Mouse (Mus musculus) hindbrain, embryonic 10.5 days (tissue): Measurements from ENCODE around the gene Alox12. TPM values are rescaled to one million over a fixed set of nuclear protein-coding genes. Genes with fewer than 3 reads are reported as not detected.

Source experiments
- DNase-seq: peaks from one replicate; pipeline ENCODE4 v3.0.0-alpha.2; 2017; ENCODE audit warnings: low spot score
- H3K27ac ChIP-seq: fragments of 300-500 bp; sonication (generic); 2 replicates; pipeline ENCODE4 v1.5.1; 2016; ENCODE audit warnings: mild to moderate bottlenecking, moderate library complexity
- H3K27me3 ChIP-seq: fragments of 300-500 bp; sonication (generic); 2 replicates; pipeline ENCODE4 v1.6.1; 2016; ENCODE audit warnings: mild to moderate bottlenecking; ENCODE audit not compliant: poor library complexity, insufficient read depth, severe bottlenecking
- H3K36me3 ChIP-seq: fragments of 300-500 bp; sonication (generic); 2 replicates; pipeline ENCODE4 v1.6.1; 2016; ENCODE audit warnings: mild to moderate bottlenecking, moderate library complexity
- H3K4me1 ChIP-seq: fragments of 300-500 bp; sonication (generic); replicated peaks from 2 replicates; pipeline ENCODE4 v1.6.1; 2016; ENCODE audit warnings: mild to moderate bottlenecking
- H3K4me3 ChIP-seq: fragments of 300-500 bp; sonication (generic); 2 replicates; pipeline ENCODE4 v1.5.1; 2016; ENCODE audit warnings: mild to moderate bottlenecking, moderate library complexity
- H3K9me3 ChIP-seq: fragments of 300-500 bp; sonication (generic); 2 replicates; pipeline ENCODE4 v1.6.1; 2016; ENCODE audit warnings: mild to moderate bottlenecking, moderate library complexity
- WGBS: fragments of 180-500 bp; shearing (Covaris S2); methylation state at CpG from one replicate; pipeline ENCODE4 v1.1.7; 2016; 5-methylcytosine and 5-hydroxymethylcytosine counted together
- polyA plus RNA-seq: library from polyadenylated mRNA; unstranded; fragments of >200 nt; fragmentation: Nextera tagmentation; extraction: Ambion mirVana; gene quantifications from 2 replicates; pipeline ENCODE4 v1.2.1, GENCODE M21; 2016

Alox12 gene
- polyA plus RNA-seq, 1 experiment from 2014 or later, result 3.7 TPM

DNA sequence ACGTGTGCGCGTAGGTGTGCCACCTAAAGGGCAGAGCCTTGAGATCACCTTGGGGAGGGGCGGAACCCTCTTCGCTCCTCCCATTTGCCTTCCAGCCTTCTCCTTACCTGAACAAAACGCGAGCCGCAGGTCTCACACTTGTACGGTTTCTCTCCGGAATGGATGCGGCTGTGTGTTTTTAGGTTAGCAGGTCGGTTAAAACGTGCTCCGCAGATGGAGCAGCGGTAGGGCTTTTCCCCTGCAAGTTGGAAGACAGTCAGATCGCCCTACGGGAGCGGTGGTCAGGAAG is 28.6 kb downstream of the Alox12 start:
- H3K4me3 ChIP-seq, result peak overlapping the region; percentile 39
- peaks cover 90% of the 10 kb centered on the region for H3K27me3 ChIP-seq
- H3K9me3 ChIP-seq, result no peaks in the 10 kb centered on the region
- no peaks in the 10 kb centered on the region for H3K36me3 ChIP-seq
- DNase-seq, result no peak
- peaks cover 56% of the 10 kb centered on the region for H3K4me1 ChIP-seq
- 0 out of 2 replicates have a peak overlapping the region, but pooled peaks have one; percentile 40 for H3K27ac ChIP-seq
- 7% methylated on average over 18 of the region's 18 CpGs for WGBS

DNA sequence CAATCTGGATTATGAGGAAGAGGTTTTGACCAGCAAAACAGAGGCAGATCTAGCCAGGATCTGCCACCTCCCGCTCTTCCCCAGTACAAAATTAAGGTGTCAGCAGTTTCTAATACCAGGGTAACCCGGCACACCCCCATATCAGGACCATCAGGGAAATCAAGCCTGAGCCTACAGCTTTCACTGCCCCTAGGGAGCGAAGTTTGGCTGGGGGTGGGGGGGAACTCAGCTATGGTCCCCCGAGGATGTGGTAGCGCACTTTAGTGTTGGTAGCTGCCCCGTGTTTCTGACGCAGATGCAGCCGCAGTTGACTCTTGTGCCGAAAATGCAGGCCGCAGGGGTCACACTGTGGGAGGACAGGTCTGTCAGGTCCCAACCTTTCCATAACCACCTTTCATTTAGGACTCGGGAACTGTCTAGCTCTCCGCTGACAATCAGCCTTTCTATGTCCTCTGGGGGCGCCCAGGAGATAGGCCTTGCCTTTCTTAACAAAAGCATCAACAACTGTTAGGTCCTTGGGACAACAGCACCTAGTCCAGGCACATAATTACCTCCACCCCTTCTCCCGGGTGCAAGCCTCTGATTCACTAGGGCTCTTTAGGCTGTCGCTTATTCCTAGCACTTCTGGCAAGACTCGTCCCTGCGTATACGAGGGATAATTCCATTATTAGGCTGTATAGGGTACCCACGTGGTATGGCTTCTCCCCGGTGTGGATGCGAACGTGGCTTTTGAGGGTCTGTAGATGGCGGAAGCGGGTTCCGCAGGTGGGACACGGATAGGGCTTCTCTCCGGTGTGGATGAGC is 29.2 kb downstream of the Alox12 start:
- DNase-seq, result peak; percentile 29
- H3K4me1 ChIP-seq, result peaks cover 61% of the 10 kb centered on the region
- WGBS, result 17% methylated on average over 27 of the region's 27 CpGs

DNA sequence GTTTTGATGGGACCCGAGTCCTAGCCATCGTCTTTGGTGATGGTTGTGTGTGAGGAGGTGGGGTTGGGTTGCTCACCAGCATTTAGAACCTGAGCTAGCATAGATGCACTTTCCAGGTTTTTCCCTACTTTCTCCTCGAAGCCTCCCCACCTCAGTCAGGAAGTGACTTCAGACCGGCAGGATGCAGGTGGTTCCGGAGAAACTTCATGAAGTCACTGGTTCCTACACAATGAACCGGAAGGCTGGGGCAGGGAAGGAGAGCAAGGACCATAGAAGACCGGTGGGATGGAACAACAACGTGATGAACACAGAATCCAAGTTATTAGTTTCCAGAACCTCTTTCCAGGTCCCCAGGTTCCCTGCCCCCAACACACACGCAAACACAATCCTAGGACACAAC is 31.4 kb downstream of the Alox12 start:
- no peaks in the 10 kb centered on the region for H3K9me3 ChIP-seq
- no peak for DNase-seq
- peaks cover 69% of the 10 kb centered on the region for H3K27me3 ChIP-seq
- peaks cover 61% of the 10 kb centered on the region for H3K4me1 ChIP-seq
- 88% methylated on average over 9 of the region's 9 CpGs for WGBS
- no peak overlapping the region for H3K4me3 ChIP-seq
- H3K27ac ChIP-seq, result no peak overlapping the region
- 0 out of 2 replicates have a peak, but pooled peaks cover 3% of the 10 kb centered on the region for H3K36me3 ChIP-seq

More for the DNA sequence above, 29.2 kb downstream of the Alox12 start:
- Histone ChIP-seq H3K9me3 (no peaks in the 10 kb centered on the region), H3K27ac (0 out of 2 replicates have a peak overlapping the region, but pooled peaks have one; percentile 40), H3K4me3 (peak overlapping the region; percentile 39), H3K27me3 (peaks cover 85% of the 10 kb centered on the region), H3K36me3 (no peaks in the 10 kb centered on the region)

DNA sequence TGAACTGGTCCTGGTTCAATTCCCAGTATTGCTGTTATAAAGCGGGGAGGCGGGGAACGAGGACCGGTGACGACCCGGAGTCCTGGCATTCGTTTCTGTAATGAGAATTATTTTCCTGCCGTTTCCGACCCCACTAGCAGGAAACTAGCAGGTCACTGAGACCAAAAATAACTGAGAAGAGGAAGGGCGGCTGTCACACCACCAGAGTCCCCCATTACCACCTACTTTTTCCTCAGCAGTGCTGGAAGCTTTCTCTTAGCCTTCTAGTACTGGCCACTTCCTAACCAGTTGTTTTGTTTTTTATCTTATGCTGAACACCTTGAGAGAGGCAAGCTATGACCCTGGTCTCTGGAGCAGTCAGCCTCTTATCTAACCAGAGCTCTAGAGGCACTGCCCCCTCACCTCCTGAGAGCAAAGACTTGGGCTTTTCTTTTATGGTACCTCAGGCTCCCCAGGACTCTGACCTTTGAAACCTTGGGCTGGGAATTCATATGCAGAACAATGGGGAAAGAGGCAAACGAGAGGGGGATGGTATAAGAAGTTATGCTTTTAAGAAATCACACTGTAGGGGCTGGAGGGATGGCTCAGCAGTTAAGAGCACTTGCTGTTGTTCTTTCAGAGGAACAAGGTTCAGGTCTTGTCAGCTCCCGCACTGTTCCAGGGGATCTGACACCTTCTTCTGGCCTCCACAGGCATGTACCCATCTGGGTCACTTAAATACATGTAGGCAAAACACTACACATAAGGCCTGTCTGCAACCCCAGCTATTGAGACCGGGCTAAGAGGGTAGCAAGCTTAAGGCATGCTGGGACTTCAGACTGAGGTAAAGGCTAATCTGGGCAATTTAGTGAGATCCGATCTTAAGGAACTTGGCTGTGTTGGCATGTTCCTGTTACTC is 33.3 kb downstream of the Alox12 start:
- Histone ChIP-seq H3K27me3 (peaks cover 67% of the 10 kb centered on the region), H3K36me3 (peaks cover 21% of the 10 kb centered on the region), H3K9me3 (no peaks in the 10 kb centered on the region), H3K4me3 (peak overlapping the region; percentile 73), H3K27ac (peak overlapping the region; percentile 93), H3K4me1 (peaks cover 52% of the 10 kb centered on the region)
- no peak for DNase-seq
- 10% methylated on average over 14 of the region's 14 CpGs for WGBS

DNA sequence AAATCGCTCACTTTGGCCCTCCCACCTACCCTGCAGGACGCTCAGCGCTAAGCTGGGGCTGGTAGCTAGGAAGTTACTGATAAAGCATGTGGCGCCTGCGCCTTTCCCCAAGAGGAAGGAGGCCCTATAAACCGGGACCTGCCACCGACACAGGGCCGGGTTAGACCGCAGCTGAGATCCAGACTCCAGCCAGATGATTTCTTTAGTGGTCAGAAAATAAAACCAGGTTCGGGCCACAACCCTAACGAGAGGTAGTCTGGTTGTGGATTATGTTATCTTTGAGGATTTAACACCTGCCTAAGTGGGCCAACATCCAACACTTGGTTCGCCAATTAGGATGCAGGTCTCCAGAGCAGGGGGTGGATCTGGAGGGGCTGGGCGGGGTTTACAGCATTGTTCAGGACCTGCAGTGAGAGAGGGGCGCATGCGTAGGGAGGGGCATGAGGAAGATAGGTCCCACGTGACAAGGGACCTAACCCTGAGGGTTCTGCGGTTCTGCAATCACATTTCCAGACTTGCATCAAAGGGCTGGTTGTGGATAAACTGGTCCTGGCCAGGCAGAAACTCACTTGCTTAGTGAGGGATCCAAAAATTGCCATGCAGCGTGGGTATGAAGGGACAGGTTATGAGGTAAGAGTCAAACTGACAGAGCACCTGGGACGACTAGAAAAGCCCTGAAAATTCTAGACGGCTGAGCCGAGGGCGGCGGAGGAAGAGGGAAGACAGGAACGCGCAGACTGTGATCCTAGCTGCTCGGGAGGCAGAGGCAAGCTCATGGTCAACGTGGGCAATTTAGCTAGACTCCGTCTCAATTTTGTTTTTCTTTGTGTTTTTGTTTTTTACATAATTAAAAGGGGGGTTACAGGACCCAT is 34.2 kb downstream of the Alox12 start, which contains the start of gene Slc16a13:
Slc16a13 (minus strand) TSS at position 334 of the 872 bp plus-strand sequence.
- Histone ChIP-seq H3K9me3 (no peaks in the 10 kb centered on the region), H3K36me3 (peaks cover 22% of the 10 kb centered on the region), H3K27me3 (peaks cover 67% of the 10 kb centered on the region), H3K27ac (peak within 1 kb of the TSS; percentile 93), H3K4me3 (peak within 1 kb of the TSS; percentile 73), H3K4me1 (peaks cover 44% of the 10 kb centered on the region)
- WGBS, result under 1% methylated on average over 28 of the region's 28 CpGs
- DNase-seq, result peak; percentile 95

DNA sequence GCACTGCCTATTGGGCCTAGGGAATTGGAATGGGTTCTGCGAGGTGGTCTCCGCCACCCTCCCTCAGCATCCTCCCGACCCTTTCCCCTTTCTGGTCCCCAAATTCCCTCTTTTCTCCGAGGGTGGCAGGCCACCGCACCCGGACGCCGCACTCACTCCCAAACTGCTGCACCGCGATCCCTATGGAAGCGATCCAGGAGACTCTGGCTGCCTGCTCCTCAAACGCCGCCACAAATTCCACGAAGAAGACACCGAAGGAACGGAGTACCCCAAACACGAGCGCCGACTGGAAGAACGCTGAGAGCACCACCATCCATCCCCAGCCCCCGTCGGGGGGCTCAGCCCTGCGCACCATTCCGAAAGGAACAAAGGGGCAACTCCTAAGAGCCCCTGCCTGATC is 34.8 kb downstream of the Alox12 start:
- peak overlapping the region; percentile 93 for H3K27ac ChIP-seq
- peaks cover 48% of the 10 kb centered on the region for H3K4me1 ChIP-seq
- H3K36me3 ChIP-seq, result peaks cover 22% of the 10 kb centered on the region
- peaks cover 67% of the 10 kb centered on the region for H3K27me3 ChIP-seq
- 1% methylated on average over 24 of the region's 24 CpGs for WGBS
- no peaks in the 10 kb centered on the region for H3K9me3 ChIP-seq
- no peak for DNase-seq
- H3K4me3 ChIP-seq, result peak overlapping the region; percentile 73

DNA sequence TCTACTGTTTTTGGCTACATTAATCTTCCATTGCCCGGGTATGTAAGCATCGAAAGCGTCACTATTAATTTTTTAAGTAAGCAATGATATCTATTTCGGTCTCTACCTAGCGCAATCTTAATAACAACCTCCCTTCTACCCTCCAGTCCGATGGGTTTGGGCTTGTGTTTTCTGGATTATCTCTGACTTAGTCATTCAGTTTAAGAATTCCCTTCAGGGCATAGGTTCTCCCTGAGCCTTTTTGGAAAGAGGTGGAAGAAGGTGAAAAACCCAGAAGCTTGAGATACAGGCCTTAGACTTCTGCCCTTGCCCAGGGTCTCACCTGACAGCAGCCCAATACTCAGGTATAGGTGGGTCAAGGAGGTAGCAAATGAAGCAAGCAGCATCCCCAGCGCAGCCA is 35.3 kb downstream of the Alox12 start:
- H3K27me3 ChIP-seq, result peaks cover 67% of the 10 kb centered on the region
- H3K36me3 ChIP-seq, result peaks cover 22% of the 10 kb centered on the region
- H3K4me1 ChIP-seq, result peaks cover 52% of the 10 kb centered on the region
- H3K9me3 ChIP-seq, result no peaks in the 10 kb centered on the region
- H3K4me3 ChIP-seq, result peak overlapping the region; percentile 73
- DNase-seq, result no peak
- H3K27ac ChIP-seq, result peak overlapping the region; percentile 93
- 56% methylated on average over 7 of the region's 7 CpGs for WGBS

DNA sequence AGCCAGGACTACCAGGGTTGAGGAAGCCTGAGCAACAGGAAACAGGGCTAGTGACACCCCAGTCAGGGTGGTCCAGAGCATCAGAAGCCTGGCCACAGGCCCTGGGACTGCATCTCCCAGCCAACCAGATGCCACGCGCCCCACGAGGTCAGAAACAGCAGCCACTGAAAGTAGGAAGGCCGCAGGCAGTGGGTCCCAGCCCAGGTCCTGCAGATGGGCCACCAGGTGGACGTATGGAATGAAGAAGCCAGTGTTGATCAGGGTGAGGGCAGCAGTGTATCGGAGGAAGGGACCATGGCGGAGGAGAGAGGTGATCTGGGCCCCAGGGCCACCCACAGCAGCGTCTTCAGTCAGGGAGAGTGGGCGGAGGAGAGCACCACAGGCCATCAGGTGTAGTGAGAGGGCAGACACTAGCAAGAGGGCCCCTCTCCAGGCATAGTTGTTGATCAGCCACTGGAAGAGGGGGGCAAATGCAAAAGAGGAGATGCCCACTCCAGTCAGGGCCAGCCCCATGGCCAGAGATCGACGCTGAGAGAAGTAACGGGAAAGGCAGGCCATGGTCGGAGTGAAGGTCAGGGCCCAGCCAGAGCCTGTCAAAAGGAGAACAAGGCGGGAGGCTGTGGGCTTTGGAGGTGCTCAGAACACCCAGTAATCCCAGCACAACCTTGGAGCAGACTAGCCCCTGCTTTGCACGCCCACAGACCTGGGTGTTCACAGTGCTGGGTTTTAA is 36.2 kb downstream of the Alox12 start:
- H3K27me3 ChIP-seq, result peaks cover 67% of the 10 kb centered on the region

DNA sequence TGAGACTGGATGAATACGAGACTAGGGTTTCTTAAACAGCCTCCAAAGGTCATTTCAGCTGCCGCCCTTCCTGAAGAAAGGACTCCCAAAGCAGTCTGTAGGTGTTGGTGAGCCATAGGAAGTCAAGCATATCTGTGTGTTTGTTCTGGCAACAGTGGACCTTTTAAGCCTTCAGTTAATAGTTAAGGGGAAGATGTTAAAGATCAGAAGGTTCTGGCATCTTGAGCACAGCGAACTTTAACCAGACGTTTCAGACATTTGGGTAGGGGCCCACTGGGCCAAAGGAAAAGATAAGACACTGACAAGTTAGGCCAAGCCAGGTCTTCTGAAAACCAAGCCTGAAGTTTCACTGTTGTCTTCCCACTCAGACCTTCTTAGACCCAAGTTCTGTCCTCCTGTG is 37.1 kb downstream of the Alox12 start:
- Histone ChIP-seq H3K36me3 (peaks cover 22% of the 10 kb centered on the region), H3K9me3 (no peaks in the 10 kb centered on the region), H3K27ac (no peak overlapping the region), H3K27me3 (peaks cover 69% of the 10 kb centered on the region), H3K4me3 (no peak overlapping the region), H3K4me1 (peaks cover 66% of the 10 kb centered on the region)
- WGBS, result 91% methylated on average over 4 of the region's 4 CpGs
- no peak for DNase-seq

More for the DNA sequence above, 36.2 kb downstream of the Alox12 start:
- Histone ChIP-seq H3K9me3 (no peaks in the 10 kb centered on the region), H3K4me1 (peaks cover 62% of the 10 kb centered on the region), H3K27ac (0 out of 2 replicates have a peak overlapping the region, but pooled peaks have one; percentile 16), H3K4me3 (peak overlapping the region; percentile 73), H3K36me3 (peaks cover 22% of the 10 kb centered on the region)
- DNase-seq, result no peak
- WGBS, result 88% methylated on average over 15 of the region's 15 CpGs

DNA sequence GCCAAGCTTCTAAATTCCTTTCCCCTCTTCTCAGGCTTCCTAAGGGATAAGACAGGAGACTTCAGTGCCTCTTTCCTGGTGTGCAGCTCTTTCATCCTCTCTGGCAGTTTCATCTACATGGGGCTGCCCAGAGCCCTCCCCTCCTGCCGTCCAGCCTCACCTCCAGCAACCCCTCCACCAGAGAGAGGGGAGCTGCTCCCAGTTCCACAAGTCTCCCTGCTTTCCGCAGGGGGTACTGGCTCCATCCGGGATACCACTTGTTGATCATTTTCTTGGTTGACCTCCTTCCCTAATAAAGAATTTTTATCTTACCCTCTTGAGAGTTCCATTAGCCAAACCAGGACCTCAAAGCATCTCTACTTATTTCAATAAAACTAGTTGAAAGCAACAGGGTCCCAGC is 39.0 kb downstream of the Alox12 start:
- no peak overlapping the region for H3K27ac ChIP-seq
- no peak for DNase-seq
- H3K4me3 ChIP-seq, result no peak overlapping the region
- peaks cover 52% of the 10 kb centered on the region for H3K4me1 ChIP-seq
- H3K27me3 ChIP-seq, result peaks cover 73% of the 10 kb centered on the region
- peaks cover 22% of the 10 kb centered on the region for H3K36me3 ChIP-seq
- WGBS, result 50% methylated on average over 3 of the region's 3 CpGs
- H3K9me3 ChIP-seq, result no peaks in the 10 kb centered on the region

DNA sequence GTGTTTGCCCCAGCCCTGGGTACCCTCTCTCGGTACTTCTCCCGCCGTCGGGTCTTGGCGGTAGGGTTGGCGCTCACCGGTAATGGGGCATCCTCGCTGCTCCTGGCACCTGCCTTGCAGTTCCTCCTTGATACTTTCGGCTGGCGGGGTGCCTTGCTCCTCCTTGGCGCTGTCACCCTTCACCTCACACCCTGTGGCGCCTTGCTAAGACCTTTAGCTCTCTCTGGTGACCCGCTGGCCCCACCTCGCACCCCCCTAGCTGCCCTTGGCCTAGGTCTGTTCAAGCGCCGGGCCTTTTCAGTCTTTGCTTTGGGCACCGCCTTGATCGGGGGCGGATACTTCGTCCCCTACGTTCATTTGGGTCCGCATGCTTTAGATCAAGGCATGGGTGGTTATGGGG is 39.9 kb downstream of the Alox12 start:
- WGBS, result 9% methylated on average over 22 of the region's 22 CpGs
- H3K36me3 ChIP-seq, result peaks cover 22% of the 10 kb centered on the region
- H3K27me3 ChIP-seq, result peaks cover 73% of the 10 kb centered on the region
- peaks cover 45% of the 10 kb centered on the region for H3K4me1 ChIP-seq
- H3K9me3 ChIP-seq, result no peaks in the 10 kb centered on the region
- peak overlapping the region; percentile 50 for H3K4me3 ChIP-seq
- no peak for DNase-seq
- H3K27ac ChIP-seq, result no peak overlapping the region

DNA sequence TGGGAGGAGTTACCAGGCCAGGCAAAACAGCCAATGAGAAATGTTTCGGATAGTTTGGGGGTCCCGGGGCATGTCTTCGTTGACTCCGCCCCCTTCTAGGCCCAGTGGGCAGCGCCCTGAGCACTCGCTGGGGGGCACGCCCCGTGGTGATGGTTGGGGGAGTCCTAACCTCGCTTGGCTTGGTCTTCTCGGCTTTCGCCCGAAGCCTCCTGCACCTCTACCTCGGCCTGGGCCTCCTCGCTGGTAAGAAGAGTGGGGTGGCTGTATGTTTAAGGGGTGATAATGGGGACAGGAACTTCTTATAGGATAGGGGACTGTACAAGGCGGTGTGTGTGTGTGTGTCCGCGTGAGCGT is 40.3 kb downstream of the Alox12 start:
- no peak overlapping the region for H3K27ac ChIP-seq
- no peaks in the 10 kb centered on the region for H3K9me3 ChIP-seq
- peaks cover 73% of the 10 kb centered on the region for H3K27me3 ChIP-seq
- peaks cover 41% of the 10 kb centered on the region for H3K4me1 ChIP-seq
- WGBS, result 2% methylated on average over 18 of the region's 18 CpGs
- no peak for DNase-seq
- peaks cover 22% of the 10 kb centered on the region for H3K36me3 ChIP-seq
- H3K4me3 ChIP-seq, result peak overlapping the region; percentile 50
